Mouse (Mus musculus) olfactory bulb, adult 2 months (tissue): ENCODE measurements around the gene Atp8b2. TPM values are rescaled to one million over a fixed set of nuclear protein-coding genes. Genes with fewer than 3 reads are reported as not detected.
A peak's percentile ranks its signal among the peaks of the same experiment; 100 is the strongest.

Source experiments
- H3K27ac ChIP-seq: fragments of 200-500 bp; 2 replicates; pipeline ENCODE4 v1.5.1; 2012; ENCODE audit warnings: low read depth, low read length; ENCODE audit not compliant: insufficient read depth
- H3K4me1 ChIP-seq: fragments of 200-500 bp; 2 replicates; pipeline ENCODE4 v1.6.1; 2012; ENCODE audit warnings: low read length; ENCODE audit not compliant: control insufficient read depth, insufficient read depth
- H3K4me3 ChIP-seq: fragments of 200-500 bp; 2 replicates; pipeline ENCODE4 v1.5.1; 2012; ENCODE audit warnings: mild to moderate bottlenecking, low read depth, low read length, moderate library complexity; ENCODE audit not compliant: insufficient read depth
- CTCF ChIP-seq: fragments of 200-500 bp; IDR thresholded peaks from 2 replicates; pipeline ENCODE4 v1.5.1; 2012; ENCODE audit warnings: low read depth, mild to moderate bottlenecking, low read length, moderate library complexity; ENCODE audit not compliant: insufficient read depth
- POLR2A ChIP-seq: fragments of 200-500 bp; IDR thresholded peaks from 2 replicates; pipeline ENCODE4 v1.6.1; 2012; ENCODE audit warnings: mild to moderate bottlenecking, low read depth, low read length, moderate library complexity; ENCODE audit not compliant: insufficient read depth
- WGBS: fragments of 180-500 bp; shearing (Covaris S2); methylation state at CpG from one replicate; pipeline ENCODE4 v1.1.7; 2018; 5-methylcytosine and 5-hydroxymethylcytosine counted together
- polyA plus RNA-seq: library from polyadenylated mRNA; stranded (reverse); fragments of >200 nt; gene quantifications from 2 replicates; pipeline ENCODE4 v1.2.4, GENCODE M21; 2012; ENCODE audit warnings: low replicate concordance; ENCODE audit not compliant: missing spikeins, insufficient read depth, insufficient read length

Atp8b2 gene
- polyA plus RNA-seq, 1 experiment: not detected

DNA sequence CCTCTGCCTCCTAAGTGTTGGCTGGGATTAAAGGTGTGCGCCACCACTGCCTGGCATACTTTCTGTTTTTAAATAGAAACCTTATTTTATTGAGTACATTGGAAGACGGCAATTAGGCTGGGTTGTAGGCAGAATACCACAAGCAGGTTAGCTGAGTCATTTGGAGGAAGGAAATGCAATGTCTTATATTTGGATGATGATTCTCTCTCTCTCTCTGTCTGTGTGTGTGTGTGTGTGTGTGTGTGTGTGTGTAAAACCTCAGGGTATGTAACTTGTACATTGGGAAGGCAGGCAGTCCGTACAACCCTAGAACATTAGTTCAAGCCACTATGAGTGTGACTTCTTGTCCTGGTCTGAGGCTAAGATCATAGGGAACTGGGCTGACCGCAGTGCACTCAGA lies 24.5 kb upstream of the Atp8b2 start:
- H3K4me3 ChIP-seq: no peak overlapping the region
- 74% methylated on average over 4 of the region's 4 CpGs for WGBS
- H3K4me1 ChIP-seq: no peaks in the 10 kb centered on the region
- TF ChIP-seq POLR2A (no peak), CTCF (no peak)
- H3K27ac ChIP-seq: no peak overlapping the region

GRCm38 (mm10) chr3:89987211-89987610 lies 23.9 kb upstream of the Atp8b2 start:
- 40% methylated on average over 3 of the region's 3 CpGs for WGBS
- H3K27ac ChIP-seq: no peak overlapping the region
- H3K4me3 ChIP-seq: no peak overlapping the region
- no peak for TF ChIP-seq CTCF
- no peak for TF ChIP-seq POLR2A
- no peaks in the 10 kb centered on the region for H3K4me1 ChIP-seq

DNA sequence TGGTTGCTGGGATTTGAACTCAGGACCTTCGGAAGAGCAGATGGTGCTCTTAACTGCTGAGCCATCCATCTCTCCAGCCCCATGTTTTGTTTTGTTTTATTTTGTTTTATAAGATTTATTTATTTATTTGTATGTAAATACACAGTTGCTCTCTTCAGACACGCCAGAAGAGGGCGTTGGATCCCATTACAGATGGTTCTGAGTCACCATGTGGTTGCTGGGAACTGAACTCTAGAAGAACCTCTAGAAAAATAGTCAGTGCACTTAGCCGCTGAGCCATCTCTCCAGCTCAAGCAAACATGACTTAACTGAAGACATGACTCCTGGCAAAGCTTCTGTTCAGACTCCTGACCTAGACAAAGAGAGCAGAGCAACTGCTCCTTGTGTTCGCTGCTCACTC lies 19.1 kb upstream of the Atp8b2 start:
- no peak for TF ChIP-seq CTCF
- no peak for TF ChIP-seq POLR2A
- H3K4me3 ChIP-seq: no peak overlapping the region
- H3K4me1 ChIP-seq: no peaks in the 10 kb centered on the region
- 70% methylated on average over 5 of the region's 5 CpGs for WGBS
- no peak overlapping the region for H3K27ac ChIP-seq

DNA sequence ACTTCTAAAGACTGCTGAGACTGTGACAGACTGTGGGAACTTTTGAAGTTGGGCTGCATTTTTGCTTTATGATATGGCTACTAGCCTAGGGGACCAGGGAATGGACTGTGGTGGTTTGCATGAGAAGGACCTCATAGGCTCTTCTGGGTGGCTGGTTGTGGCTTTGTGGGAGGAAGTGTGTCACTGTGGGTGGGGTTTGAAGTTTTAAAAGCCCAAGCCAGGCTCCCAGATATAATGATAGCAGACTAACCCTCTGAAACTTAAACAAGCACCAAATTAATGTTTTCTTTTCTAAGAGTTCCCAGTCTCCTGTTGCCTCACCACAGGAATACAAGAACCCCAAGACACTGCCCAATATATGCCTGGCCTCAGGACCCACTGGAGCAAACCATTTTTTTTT lies 13.6 kb upstream of the Atp8b2 start:
- Histone ChIP-seq H3K4me1 (no peaks in the 10 kb centered on the region), H3K27ac (no peak overlapping the region), H3K4me3 (no peak overlapping the region)
- TF ChIP-seq POLR2A (no peak), CTCF (no peak)

DNA sequence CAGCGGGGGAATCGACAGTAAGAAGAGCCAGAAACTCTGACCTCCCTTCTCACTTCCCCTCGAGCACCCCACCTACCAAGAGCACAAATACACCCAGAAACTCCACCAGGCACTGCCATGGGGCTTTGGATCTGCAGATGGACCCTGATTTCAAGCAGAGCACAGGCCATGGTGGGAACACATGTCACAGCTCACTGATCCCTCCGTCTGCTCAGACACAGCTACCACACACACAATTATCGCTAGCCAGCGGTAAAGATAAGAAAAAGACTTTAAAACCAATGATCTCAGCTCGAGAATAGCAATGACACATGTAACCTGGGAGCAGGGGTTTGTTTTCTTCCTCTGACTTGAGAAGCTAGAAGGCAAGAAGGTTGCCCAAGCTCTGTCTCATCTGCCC lies 5.2 kb upstream of the Atp8b2 start:
- Histone ChIP-seq H3K4me1 (peaks cover 6% of the 10 kb centered on the region), H3K4me3 (no peak overlapping the region), H3K27ac (no peak overlapping the region)
- WGBS: 76% methylated on average over 7 of the region's 7 CpGs
- no peak for TF ChIP-seq POLR2A
- no peak for TF ChIP-seq CTCF

DNA sequence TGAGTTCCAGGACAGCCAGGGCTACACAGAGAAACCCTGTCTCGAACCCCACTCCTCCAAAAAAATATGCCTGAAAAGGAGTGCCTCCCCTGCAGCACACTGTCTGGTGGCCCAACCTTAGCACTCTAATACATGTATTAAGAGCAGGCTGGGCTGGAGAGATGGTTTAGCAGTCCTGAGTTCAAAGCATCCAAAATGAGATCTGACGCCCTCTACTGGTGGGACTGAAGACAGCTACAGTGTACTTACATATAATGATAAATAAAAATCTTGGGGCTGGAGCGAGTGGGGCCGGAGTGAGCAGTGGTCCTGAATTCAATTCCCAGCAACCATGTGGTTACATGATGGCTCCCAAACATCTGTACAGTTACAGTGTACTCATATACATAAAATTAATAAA lies 3.6 kb upstream of the Atp8b2 start:
- TF ChIP-seq POLR2A: no peak
- no peak; the same call in 1 of the 2 replicates for TF ChIP-seq CTCF
- WGBS: 79% methylated on average over 4 of the region's 4 CpGs
- no peak overlapping the region for H3K27ac ChIP-seq
- peaks cover 9% of the 10 kb centered on the region for H3K4me1 ChIP-seq
- H3K4me3 ChIP-seq: no peak overlapping the region

DNA sequence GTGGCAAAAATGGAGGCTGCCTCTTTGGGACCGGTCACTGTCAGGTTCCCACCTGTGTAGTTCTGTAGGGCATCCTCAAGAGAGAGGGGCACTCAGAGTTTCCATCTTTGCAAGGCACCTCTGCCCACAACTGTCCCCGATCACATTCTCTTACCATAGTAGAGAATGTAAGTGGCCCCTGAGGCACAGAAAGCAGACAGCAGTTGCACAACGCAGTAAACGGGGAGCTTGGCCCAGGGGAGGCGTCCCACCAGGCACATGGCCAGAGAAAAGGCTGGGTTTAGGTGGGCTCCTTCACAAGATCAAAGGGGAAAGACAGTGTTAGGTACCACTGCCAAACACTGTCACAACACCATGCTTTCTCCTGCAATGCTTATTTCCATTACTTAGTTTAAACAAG lies 2.7 kb upstream of the Atp8b2 start:
- TF ChIP-seq CTCF: no peak
- no peak for TF ChIP-seq POLR2A
- no peak overlapping the region for H3K27ac ChIP-seq
- WGBS: 88% methylated on average over 5 of the region's 5 CpGs
- peaks cover 17% of the 10 kb centered on the region for H3K4me1 ChIP-seq
- H3K4me3 ChIP-seq: no peak overlapping the region

- 94% methylated on average over 8 of the region's 8 CpGs for WGBS
- Histone ChIP-seq H3K4me3 (no peak overlapping the region), H3K27ac (no peak overlapping the region), H3K4me1 (peaks cover 20% of the 10 kb centered on the region)
- no peak for TF ChIP-seq CTCF
- TF ChIP-seq POLR2A: no peak
These were observed 2.2 kb upstream of the Atp8b2 start for GRCm38 (mm10) chr3:89965557-89965956.

DNA sequence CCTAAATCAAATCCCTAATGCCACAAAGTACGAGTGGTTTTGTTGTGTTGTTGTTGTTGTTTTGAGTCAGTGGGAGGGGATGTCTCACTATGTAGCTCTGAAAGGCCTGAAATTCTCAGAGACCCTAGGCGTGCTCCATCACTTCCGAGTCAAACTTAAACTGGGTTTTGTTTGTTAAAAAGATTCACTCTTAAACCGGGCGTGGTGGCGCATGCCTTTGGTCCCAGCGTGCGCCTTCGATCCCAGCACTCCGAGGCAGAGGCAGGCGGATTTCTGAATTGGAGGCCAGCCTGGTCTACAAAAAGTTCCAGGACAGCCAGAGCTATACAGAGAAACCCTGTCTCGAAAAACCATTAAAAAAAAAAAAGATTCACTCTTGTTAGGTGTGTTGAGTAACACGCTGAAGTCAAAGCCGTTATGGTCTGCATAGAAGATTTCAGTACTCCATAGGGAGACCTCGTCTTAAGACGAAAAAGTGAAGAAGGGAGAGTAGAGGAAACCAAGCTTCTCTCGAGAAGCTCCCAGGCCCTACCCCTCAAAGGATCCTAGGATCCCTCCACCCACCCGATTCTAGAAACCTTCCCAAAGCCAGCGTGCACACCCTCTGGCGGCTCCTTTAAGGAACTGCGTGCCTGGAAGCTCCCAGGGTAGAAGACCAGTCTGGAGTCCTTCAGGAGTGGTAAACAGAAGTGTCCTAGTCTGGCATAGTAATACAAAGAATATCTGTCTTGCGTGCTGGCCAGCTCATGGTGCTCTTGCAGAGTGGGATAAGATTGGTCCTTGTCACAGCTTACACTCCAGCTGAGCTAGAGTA lies 825 bp upstream of the Atp8b2 start:
- Histone ChIP-seq H3K27ac (peak overlapping the region; percentile 85; the same call in 1 of the 2 replicates), H3K4me3 (peak overlapping the region; percentile 93), H3K4me1 (peaks cover 20% of the 10 kb centered on the region)
- TF ChIP-seq CTCF (peak; percentile 66; the same call in 1 of the 2 replicates), POLR2A (no peak)
- WGBS: 23% methylated on average over 22 of the region's 22 CpGs
